Mouse (Mus musculus): ENCODE results near the gene Ccl24. TPM values are rescaled to one million over a fixed set of nuclear protein-coding genes. Genes with fewer than 3 reads are reported as not detected.

Gene Ccl24
- polyA plus RNA-seq, 1 experiment from 2014 or later = 0.54 TPM

DNA sequence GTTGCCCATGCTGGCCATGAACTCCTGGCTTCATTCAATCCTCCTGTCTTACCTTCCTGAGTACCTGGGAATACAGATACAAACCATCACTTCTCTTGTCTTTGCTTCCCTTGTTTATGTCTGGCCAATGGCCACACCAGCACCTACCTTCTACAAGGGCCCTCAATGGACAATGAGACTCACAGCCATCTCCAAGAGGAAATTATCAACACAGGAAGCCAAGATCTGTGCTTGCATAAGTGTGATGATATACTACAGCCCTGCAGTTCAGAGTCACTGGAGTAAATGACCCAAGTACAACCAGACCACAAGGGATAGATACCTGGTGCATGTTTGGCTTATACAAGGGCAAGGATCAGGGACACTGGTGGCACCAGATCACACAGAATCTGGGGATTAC lies 37.0 kb downstream of the Ccl24 start:
- no peak for DNase-seq (ENCODE audit: low spot score)
- H3K27me3 ChIP-seq (ENCODE audit: low read depth, poor library complexity, severe bottlenecking) = no peaks in the 10 kb centered on the region
- H3K4me1 ChIP-seq = no peaks in the 10 kb centered on the region
- no peak overlapping the region for H3K27ac ChIP-seq
- H3K9me3 ChIP-seq (replicated peaks) = no peaks in the 10 kb centered on the region
- no peak overlapping the region for H3K4me3 ChIP-seq
- 0 out of 2 replicates have a peak, but pooled peaks cover 3% of the 10 kb centered on the region for H3K36me3 ChIP-seq

DNA sequence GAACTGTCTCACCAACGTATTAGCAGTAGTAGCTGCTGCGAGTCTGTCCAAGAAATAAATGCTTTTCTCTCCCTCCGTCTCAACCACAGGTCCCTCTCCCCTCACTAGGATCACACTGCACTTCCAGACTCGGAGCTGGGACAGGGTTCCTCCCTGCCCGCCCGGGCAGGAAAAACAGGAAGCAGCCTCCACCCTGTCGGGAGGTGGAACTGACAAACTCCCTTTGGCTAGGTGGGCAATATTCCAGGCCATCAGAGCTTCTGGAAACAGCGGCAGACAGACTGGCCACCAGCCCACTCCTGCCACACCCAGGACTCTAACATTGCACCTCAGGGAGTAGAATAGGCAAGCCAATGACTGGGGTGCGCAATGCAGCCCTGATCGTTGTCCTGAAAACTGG lies 39.4 kb downstream of the Ccl24 start:
- no peaks in the 10 kb centered on the region for H3K4me1 ChIP-seq
- H3K27me3 ChIP-seq (ENCODE audit: low read depth, poor library complexity, severe bottlenecking) = no peaks in the 10 kb centered on the region
- no peak overlapping the region for H3K4me3 ChIP-seq
- 79% methylated on average over 10 of the region's 10 CpGs for WGBS
- H3K27ac ChIP-seq = no peak overlapping the region
- DNase-seq (ENCODE audit: low spot score) = no peak
- H3K9me3 ChIP-seq (replicated peaks) = no peaks in the 10 kb centered on the region
- 0 out of 2 replicates have a peak, but pooled peaks cover 3% of the 10 kb centered on the region for H3K36me3 ChIP-seq

DNA sequence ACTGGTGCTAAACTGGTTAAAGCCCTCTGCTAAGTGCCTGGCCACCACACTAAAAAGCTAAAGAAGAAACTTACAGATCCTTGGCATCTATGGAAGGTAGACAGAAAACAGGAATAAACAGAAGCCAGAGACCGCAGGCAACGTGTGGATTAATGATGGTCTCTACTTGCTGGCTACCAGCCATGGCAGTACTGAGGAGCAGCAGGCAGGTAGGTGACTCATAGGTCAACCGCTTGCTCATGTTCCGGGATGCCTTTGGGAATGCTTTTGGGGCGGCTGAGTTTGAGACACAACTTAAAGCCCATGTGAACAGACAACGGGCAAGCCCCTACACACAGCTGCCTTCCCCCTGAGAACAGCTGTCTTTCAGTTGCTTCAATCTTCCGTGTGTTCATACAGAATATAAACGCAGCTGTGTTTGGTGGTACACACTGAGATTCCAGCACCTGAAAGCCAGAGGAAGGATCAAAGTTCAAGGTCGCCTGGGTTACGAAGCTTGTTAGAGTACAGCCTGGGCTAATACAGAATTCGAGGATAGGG lies 41.5 kb downstream of the Ccl24 start:
- 89% methylated on average over 11 of the region's 11 CpGs for WGBS
- Histone ChIP-seq H3K4me3 (no peak overlapping the region), H3K4me1 (no peaks in the 10 kb centered on the region), H3K27ac (no peak overlapping the region), H3K9me3 (replicated peaks) (no peaks in the 10 kb centered on the region), H3K27me3 (ENCODE audit: low read depth, poor library complexity, severe bottlenecking) (no peaks in the 10 kb centered on the region), H3K36me3 (0 out of 2 replicates have a peak, but pooled peaks cover 3% of the 10 kb centered on the region)
- no peak for DNase-seq (ENCODE audit: low spot score)

DNA sequence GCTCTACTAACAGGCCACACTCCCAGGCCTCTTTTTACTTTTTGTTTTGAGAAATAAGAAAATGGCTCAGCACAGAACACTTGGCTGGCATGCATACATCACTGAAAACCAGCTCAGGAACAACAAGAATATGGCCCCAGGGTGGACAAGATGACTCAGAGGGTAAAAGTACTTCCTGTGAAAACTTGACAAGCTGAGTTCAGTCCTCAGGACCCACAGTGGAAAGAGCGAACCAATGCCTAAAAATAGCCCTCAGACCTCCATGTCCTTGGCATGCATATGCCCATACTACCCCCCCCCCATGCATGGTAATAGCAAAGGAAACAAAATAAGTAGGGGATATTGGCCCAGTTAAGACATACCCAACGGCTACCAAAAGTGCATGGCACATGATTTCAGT lies 42.9 kb downstream of the Ccl24 start:
- H3K9me3 ChIP-seq (replicated peaks) = no peaks in the 10 kb centered on the region
- no peak for DNase-seq (ENCODE audit: low spot score)
- no peak overlapping the region for H3K4me3 ChIP-seq
- H3K27ac ChIP-seq = no peak overlapping the region
- WGBS = 87% methylated on average over 2 of the region's 2 CpGs
- no peaks in the 10 kb centered on the region for H3K27me3 ChIP-seq (ENCODE audit: low read depth, poor library complexity, severe bottlenecking)
- H3K36me3 ChIP-seq = 0 out of 2 replicates have a peak, but pooled peaks cover 3% of the 10 kb centered on the region
- H3K4me1 ChIP-seq = peaks cover 9% of the 10 kb centered on the region; the same call in 1 of the 2 replicates

DNA sequence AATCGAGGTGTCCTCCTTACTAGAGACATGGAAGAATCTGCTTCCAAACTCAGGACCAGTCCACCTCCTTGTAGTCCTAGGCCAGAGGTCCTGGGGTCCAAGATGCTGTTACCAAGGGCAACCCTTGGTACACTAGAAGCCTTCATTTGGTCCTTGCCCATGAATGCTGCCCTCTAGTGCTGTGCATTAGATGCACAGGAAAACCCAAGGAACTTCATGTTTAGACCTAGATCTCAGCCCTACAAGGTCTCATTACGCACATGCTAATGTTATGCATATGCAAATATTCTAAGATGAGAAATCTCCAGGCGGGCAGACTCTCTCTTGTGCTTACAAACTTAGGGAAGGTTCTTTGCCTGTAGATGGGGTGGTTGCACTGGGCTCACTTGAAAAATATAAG lies 43.5 kb downstream of the Ccl24 start:
- H3K4me1 ChIP-seq = peaks cover 9% of the 10 kb centered on the region; the same call in 1 of the 2 replicates
- no peaks in the 10 kb centered on the region for H3K9me3 ChIP-seq (replicated peaks)
- WGBS = 78% methylated on average over 3 of the region's 3 CpGs
- no peaks in the 10 kb centered on the region for H3K27me3 ChIP-seq (ENCODE audit: low read depth, poor library complexity, severe bottlenecking)
- DNase-seq (ENCODE audit: low spot score) = no peak
- H3K4me3 ChIP-seq = no peak overlapping the region
- H3K27ac ChIP-seq = no peak overlapping the region
- H3K36me3 ChIP-seq = 0 out of 2 replicates have a peak, but pooled peaks cover 3% of the 10 kb centered on the region

DNA sequence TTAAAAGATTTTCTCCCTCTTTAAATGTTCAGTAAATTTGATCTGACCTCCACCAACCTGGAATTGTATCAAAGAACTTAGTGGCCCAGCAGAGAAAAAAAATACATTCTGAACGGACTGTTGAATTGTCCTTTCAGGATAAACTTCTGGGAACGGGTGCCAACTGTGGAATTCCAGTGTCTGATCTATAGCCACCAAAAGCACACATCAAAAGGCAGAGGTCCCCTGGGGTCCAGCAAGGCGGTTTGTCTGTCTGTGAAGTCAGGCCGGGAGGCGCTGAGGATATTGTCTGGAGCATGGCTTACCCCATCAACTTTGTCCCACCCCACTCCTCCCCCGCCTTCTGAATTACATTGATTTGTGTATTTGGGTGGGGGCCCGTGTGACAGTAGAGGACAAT lies 44.9 kb downstream of the Ccl24 start:
- Histone ChIP-seq H3K9me3 (replicated peaks) (no peaks in the 10 kb centered on the region), H3K4me3 (no peak overlapping the region), H3K36me3 (0 out of 2 replicates have a peak, but pooled peaks cover 3% of the 10 kb centered on the region), H3K4me1 (peaks cover 9% of the 10 kb centered on the region; the same call in 1 of the 2 replicates), H3K27ac (no peak overlapping the region), H3K27me3 (ENCODE audit: low read depth, poor library complexity, severe bottlenecking) (no peaks in the 10 kb centered on the region)
- WGBS = 34% methylated on average over 7 of the region's 7 CpGs
- no peak for DNase-seq (ENCODE audit: low spot score)

DNA sequence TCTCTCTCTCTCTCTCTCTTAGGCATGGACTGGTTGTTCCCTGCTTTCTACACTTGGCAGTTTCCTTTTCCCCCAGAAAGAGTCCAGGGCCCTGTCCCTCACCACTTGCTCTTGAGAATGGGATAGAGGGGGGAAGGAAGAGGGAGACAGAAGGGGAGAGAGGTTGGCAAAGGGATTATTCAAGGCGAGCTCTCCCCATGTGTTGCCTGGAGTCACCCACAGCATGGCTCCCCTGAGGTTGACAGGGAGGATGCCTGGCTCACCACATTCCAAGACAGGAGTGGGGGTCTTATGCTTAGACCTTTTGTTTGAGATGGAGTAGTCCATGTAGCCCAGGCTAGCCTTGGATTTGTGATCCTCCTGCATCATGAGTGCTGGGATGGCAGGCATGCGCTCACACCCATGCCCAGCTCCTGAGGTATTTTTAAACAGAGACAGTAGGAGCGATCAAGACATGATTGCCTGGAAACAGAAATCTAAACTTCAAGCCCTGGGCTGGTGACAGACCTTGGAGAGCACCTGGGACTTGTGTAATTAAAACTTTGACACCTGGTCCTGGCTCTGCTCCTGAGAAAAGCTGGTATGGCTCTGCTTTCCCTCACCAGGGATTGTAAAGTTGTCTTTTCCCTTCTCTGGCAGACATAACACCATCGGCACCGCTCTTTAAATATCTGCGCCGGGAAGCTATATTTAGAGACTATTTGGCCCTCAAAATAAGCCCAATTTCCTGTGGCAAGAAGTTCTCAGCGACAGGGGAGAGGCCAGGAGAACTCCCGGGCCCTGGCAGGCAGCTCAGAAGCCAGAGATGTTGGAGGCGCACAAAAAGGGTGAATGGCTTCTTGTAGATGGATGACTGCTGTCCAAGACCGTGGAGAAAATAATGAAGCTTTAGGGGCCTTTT lies 47.9 kb downstream of the Ccl24 start:
- DNase-seq (ENCODE audit: low spot score) = no peak

DNA sequence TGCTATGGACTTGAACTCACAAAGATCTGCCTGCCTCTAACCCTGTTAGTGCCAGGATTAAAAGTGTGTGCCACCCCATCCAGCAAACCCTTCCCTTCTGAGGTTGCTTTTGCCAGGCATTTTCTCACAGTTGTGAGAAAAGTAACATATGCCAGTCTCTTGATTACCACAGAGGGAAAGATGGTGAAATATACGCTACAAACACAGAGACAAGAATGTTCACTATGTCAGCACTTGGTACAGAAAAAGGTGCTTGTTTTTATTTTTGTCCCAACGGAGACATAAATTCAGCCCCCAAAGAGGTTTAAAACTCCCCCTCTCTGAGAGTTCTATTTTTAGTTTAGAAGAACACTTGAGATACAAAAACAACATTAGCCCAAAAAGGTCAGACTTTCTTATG lies 48.8 kb downstream of the Ccl24 start:
- H3K27me3 ChIP-seq (ENCODE audit: low read depth, poor library complexity, severe bottlenecking) = no peaks in the 10 kb centered on the region
- no peaks in the 10 kb centered on the region for H3K9me3 ChIP-seq (replicated peaks)
- no peak for DNase-seq (ENCODE audit: low spot score)
- H3K4me3 ChIP-seq = no peak overlapping the region
- H3K36me3 ChIP-seq = no peaks in the 10 kb centered on the region
- H3K4me1 ChIP-seq = peaks cover 9% of the 10 kb centered on the region; the same call in 1 of the 2 replicates
- 91% methylated on average over 2 of the region's 2 CpGs for WGBS
- no peak overlapping the region for H3K27ac ChIP-seq

More for the DNA sequence above, 47.9 kb downstream of the Ccl24 start:
- 66% methylated on average over 11 of the region's 11 CpGs for WGBS
- Histone ChIP-seq H3K36me3 (no peaks in the 10 kb centered on the region), H3K27me3 (ENCODE audit: low read depth, poor library complexity, severe bottlenecking) (no peaks in the 10 kb centered on the region), H3K4me3 (no peak overlapping the region), H3K4me1 (peaks cover 9% of the 10 kb centered on the region; the same call in 1 of the 2 replicates), H3K27ac (no peak overlapping the region), H3K9me3 (replicated peaks) (no peaks in the 10 kb centered on the region)

DNA sequence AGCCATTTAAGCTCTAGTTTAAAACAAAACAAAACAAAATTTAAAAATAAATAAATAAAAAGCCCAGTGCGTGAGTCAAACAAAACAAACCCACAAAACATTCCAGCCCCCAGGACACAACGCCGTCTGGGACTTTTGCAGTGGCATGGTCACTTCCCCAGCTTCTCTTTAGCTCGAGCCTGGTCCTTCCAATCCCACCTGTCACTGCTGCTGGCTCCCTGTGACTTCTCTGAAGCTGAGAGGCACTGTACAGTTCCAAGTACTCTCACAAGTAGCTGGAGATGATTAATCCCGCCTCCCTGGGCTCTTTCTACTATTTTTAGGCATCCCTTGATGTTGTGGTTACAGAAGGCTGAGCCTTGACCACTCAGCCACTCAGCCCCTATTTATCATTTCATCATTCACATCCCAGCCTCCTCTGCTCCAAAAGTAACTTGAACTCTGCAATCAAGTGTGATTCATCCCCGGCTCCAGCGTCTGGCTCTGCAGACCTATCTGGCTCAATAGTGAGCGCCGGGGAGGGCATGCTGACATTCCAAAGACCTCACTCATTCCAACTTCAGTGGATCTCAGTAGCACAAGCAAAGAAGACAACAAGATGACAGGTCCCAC lies 50.6 kb downstream of the Ccl24 start:
- H3K9me3 ChIP-seq (replicated peaks) = no peaks in the 10 kb centered on the region
- no peak overlapping the region for H3K27ac ChIP-seq
- no peaks in the 10 kb centered on the region for H3K27me3 ChIP-seq (ENCODE audit: low read depth, poor library complexity, severe bottlenecking)
- H3K4me3 ChIP-seq = no peak overlapping the region
- peaks cover 9% of the 10 kb centered on the region; the same call in 1 of the 2 replicates for H3K4me1 ChIP-seq
- H3K36me3 ChIP-seq = no peaks in the 10 kb centered on the region
- no peak for DNase-seq (ENCODE audit: low spot score)
- WGBS = 82% methylated on average over 9 of the region's 9 CpGs

Other genes starting within 250 kb of the Ccl24 start
- gene Fkbp6, start 223.0 kb downstream of the Ccl24 start, polyA plus RNA-seq (2016; fragmentation: Nextera tagmentation; extraction: Ambion mirVana) = not detected in 2 replicates
- not detected in 2 replicates for gene Trim50, start 219.8 kb downstream of the Ccl24 start, polyA plus RNA-seq (2016; fragmentation: Nextera tagmentation; extraction: Ambion mirVana)
- gene Nsun5, start 203.1 kb downstream of the Ccl24 start, polyA plus RNA-seq (2016; fragmentation: Nextera tagmentation; extraction: Ambion mirVana) = 53.2 and 58.5 TPM in 2 replicates
- 23.0 and 23.4 TPM in 2 replicates for gene Pom121, start 178.5 kb downstream of the Ccl24 start, polyA plus RNA-seq (2016; fragmentation: Nextera tagmentation; extraction: Ambion mirVana)
- gene Hip1, start 27.9 kb downstream of the Ccl24 start, polyA plus RNA-seq (2016; fragmentation: Nextera tagmentation; extraction: Ambion mirVana) = 46.1 and 49.1 TPM in 2 replicates
- gene Ccl26, start 9.5 kb downstream of the Ccl24 start, polyA plus RNA-seq (2016; fragmentation: Nextera tagmentation; extraction: Ambion mirVana) = not detected in 2 replicates
- 61.4 and 62.5 TPM in 2 replicates for gene Rhbdd2, start 59.6 kb upstream of the Ccl24 start, polyA plus RNA-seq (2016; fragmentation: Nextera tagmentation; extraction: Ambion mirVana)
- 166 and 179 TPM in 2 replicates for gene Por, start 97.0 kb upstream of the Ccl24 start, polyA plus RNA-seq (2016; fragmentation: Nextera tagmentation; extraction: Ambion mirVana)
- 54.1 and 62.5 TPM in 2 replicates for gene Tmem120a, start 171.4 kb upstream of the Ccl24 start, polyA plus RNA-seq (2016; fragmentation: Nextera tagmentation; extraction: Ambion mirVana)
- gene Styxl1, start 205.3 kb upstream of the Ccl24 start, polyA plus RNA-seq (2016; fragmentation: Nextera tagmentation; extraction: Ambion mirVana) = not detected in 2 replicates
- 600 and 631 TPM in 2 replicates for gene Mdh2, start 205.4 kb upstream of the Ccl24 start, polyA plus RNA-seq (2016; fragmentation: Nextera tagmentation; extraction: Ambion mirVana)
- gene Srrm3, start 233.8 kb upstream of the Ccl24 start, polyA plus RNA-seq (2016; fragmentation: Nextera tagmentation; extraction: Ambion mirVana) = not detected in 2 replicates